Mouse (Mus musculus) G1E (cell line): ENCODE measurements around the gene Cnpy1.

Experiments used
- CTCF ChIP-seq: IDR thresholded peaks from 2 replicates; pipeline ENCODE4 v1.5.1; 2012; ENCODE audit warnings: low read depth, low read length, inconsistent platforms, mixed read lengths
- GATA1 ChIP-seq: IDR thresholded peaks from 2 replicates; pipeline ENCODE4 v1.6.1; 2012; ENCODE audit warnings: borderline replicate concordance, low read length, inconsistent platforms, mixed read lengths
- TAL1 ChIP-seq: conservative IDR thresholded peaks from 2 replicates; pipeline ENCODE4 v1.6.1; 2012; ENCODE audit warnings: low read depth, low read length, inconsistent platforms, mixed read lengths

GRCm38 (mm10) chr5:28245121-28245520, 485 bp downstream of the Cnpy1 start:
- TF ChIP-seq TAL1 (no peak), CTCF (no peak), GATA1 (no peak)
